Mouse (Mus musculus): ENCODE measurements around the gene Pogk.

GRCm38 (mm10) chr1:166379630-166380231, 29.9 kb downstream of the Pogk start:
- TF ChIP-seq CTCF (IDR thresholded peaks at IDR 0.05; ENCODE audit: low read depth, low read length) (no peak), POLR2A (IDR thresholded peaks at IDR 0.05; ENCODE audit: insufficient read depth, low read length) (no peak)
